Mouse (Mus musculus) testis, adult 2 months (tissue): ENCODE results near the gene Pmp22.

Experiments
- CTCF ChIP-seq: fragments of 200-500 bp; IDR thresholded peaks from 2 replicates; pipeline ENCODE4 v1.5.1; 2012; ENCODE audit warnings: low read depth, mild to moderate bottlenecking, inconsistent platforms, low read length, moderate library complexity; ENCODE audit not compliant: control insufficient read depth, insufficient read depth, insufficient replicate concordance
- POLR2A ChIP-seq: fragments of 200-500 bp; IDR thresholded peaks from 2 replicates; pipeline ENCODE4 v1.6.1; 2012; ENCODE audit warnings: low read depth, mild to moderate bottlenecking, inconsistent platforms, low read length, moderate library complexity; ENCODE audit not compliant: control insufficient read depth

DNA sequence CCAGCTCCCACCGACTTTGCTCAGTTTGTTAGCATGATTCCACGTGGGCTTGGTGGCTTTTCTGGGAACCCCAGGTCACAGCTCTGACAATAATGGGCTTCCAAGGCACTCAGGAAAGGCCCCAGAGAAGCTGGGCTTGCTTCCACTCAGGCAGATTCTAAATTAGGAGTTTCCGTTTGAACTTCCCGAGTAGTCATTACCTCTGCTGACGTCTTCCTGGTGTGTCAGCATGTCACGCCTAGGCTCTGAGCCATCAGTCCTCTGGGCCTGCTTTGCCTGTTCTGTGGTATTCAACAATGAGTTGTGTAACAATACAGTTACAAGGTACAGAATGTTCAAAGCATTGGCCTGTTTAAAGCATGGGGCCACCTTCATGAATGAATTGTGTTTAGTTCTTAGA, 7.4 kb downstream of the Pmp22 start:
- no peak for TF ChIP-seq POLR2A
- no peak for TF ChIP-seq CTCF
